Mouse (Mus musculus) skeletal muscle tissue, postnatal 0 days (tissue): ENCODE results near the gene Efcc1. TPM values are rescaled to one million over a fixed set of nuclear protein-coding genes. Genes with fewer than 3 reads are reported as not detected.

ENCODE experiments used
- polyA plus RNA-seq: library from polyadenylated mRNA; unstranded; fragments of >200 nt; fragmentation: Nextera tagmentation; extraction: Ambion mirVana; gene quantifications from 2 replicates; pipeline ENCODE4 v1.2.1, GENCODE M21; 2015

The Efcc1 gene
- 0.83 and 0.88 TPM in 2 replicates for polyA plus RNA-seq

DNA sequence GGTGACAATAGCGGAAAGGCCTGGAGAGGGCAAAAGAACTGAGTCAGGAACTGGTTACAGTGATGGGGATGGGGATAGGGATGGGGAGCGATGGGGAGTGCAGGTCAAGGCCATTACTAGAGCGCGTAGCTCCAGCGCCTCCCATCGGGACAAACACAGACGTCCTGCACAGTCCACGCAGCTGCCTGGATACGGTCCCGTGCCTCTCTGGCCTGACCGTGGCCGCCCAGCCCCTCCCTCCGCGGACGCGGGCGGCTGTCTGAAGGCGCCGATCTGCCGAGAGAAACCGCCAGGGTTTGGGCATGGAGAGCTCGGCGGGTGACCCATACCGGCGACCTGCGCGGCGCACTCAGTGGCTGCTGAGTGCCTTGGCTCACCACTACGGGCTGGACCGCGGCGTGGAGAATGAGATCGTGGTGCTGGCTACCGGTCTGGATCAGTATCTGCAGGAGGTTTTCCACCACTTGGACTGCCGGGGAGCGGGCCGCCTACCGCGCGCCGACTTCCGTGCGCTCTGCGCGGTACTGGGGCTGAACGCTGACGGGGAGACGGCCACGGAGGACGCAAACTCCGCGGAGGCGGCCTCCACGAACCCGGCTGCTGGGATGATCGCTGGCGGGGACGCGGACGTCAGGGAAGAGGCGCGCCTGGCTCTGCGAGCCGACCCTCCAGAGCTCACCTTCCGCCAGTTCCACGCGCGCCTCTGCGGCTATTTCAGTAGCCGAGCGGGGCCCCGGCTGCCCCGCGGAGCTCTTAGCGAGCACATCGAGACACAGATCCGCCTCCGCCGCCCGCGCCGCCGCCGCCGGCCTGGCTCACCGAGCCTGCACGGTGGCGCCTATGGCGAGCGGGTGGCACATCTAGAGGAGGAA is at the start of gene Efcc1:
TSS of gene Efcc1 (plus strand) at position 279 of the 872 bp plus-strand sequence.

GRCm38 (mm10) chr6:87777842-87778241 is 47.2 kb downstream of the Efcc1 start, which contains the start of gene Gp9:
Gene Gp9, plus strand, starts transcription at chr6:87778072.

Other genes with a start within 250 kb of the Efcc1 start
- gene Arhgap25, start 197.6 kb upstream of the Efcc1 start, polyA plus RNA-seq, result 3.0 and 4.1 TPM in 2 replicates
- gene Prokr1, start 140.1 kb upstream of the Efcc1 start, polyA plus RNA-seq, result 3.3 and 3.6 TPM in 2 replicates
- gene Aplf, start 58.7 kb upstream of the Efcc1 start, polyA plus RNA-seq, result 6.0 and 6.1 TPM in 2 replicates
- gene Gp9, start 47.2 kb downstream of the Efcc1 start, polyA plus RNA-seq, result 0.33 TPM in 1 of 2 replicates, not detected in the other
- gene Rab43, start 81.3 kb downstream of the Efcc1 start, polyA plus RNA-seq, result 7.4 and 8.5 TPM in 2 replicates
- gene Gm45140, start 104.9 kb downstream of the Efcc1 start, polyA plus RNA-seq, result 1.5 and 2.2 TPM in 2 replicates
- 21.0 and 30.2 TPM in 2 replicates for gene Isy1, start 107.9 kb downstream of the Efcc1 start, polyA plus RNA-seq
- 1,054 and 1,079 TPM in 2 replicates for gene Cnbp, start 120.2 kb downstream of the Efcc1 start, polyA plus RNA-seq
- gene Copg1, start 156.9 kb downstream of the Efcc1 start, polyA plus RNA-seq, result 63.5 and 67.2 TPM in 2 replicates
- gene Hmces, start 183.1 kb downstream of the Efcc1 start, polyA plus RNA-seq, result 18.7 and 22.7 TPM in 2 replicates